Mouse (Mus musculus) bone marrow macrophage, adult 2 months (primary cell): Measurements from ENCODE around the gene Gpx7.

Source experiments
- CTCF ChIP-seq: IDR thresholded peaks from 2 replicates; pipeline ENCODE4 v1.5.1; 2012; ENCODE audit warnings: low read depth, mild to moderate bottlenecking, low read length, moderate library complexity
- POLR2A ChIP-seq: IDR thresholded peaks from 2 replicates; pipeline ENCODE4 v1.6.1; 2012; ENCODE audit warnings: mild to moderate bottlenecking, low read depth, low read length, borderline replicate concordance

DNA sequence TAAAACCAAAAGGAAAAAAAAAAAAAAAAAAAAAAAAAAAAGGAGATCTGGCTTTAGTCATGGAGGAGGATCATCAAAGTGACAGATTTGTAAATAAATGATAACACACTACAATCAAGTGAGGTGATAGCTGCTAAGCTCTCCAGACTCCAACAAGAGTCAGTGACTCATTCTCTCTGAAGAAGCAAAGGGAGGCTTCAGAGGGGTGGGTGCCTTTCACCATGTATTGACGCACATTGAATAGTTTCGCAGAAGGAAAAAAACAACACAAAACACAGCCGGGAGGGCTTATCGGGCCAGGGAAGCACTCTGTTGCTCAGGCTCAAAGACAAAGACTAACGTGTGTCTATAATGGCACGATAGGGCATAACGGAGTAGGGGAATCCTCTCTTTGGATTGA, 41.3 kb upstream of the Gpx7 start:
- TF ChIP-seq CTCF (no peak), POLR2A (no peak)
